Mouse (Mus musculus) thymus, adult 2 months (tissue): ENCODE data around the gene Carns1. TPM values are rescaled to one million over a fixed set of nuclear protein-coding genes. Genes with fewer than 3 reads are reported as not detected.

ENCODE experiments used
- DNase-seq: peaks from one replicate; pipeline ENCODE4 v3.0.0; 2021
- H3K27ac ChIP-seq: fragments of 200-500 bp; 2 replicates; pipeline ENCODE4 v1.5.1; 2012; ENCODE audit warnings: low read length, control low read depth; ENCODE audit not compliant: control insufficient read depth, insufficient read depth
- H3K27me3 ChIP-seq: fragments of 200-500 bp; 2 replicates; pipeline ENCODE4 v1.6.1; 2012; ENCODE audit warnings: mild to moderate bottlenecking, low read length, moderate library complexity, mixed read lengths; ENCODE audit not compliant: control insufficient read depth, insufficient read depth
- H3K36me3 ChIP-seq: fragments of 200-500 bp; 2 replicates; pipeline ENCODE4 v1.6.1; 2012; ENCODE audit warnings: mild to moderate bottlenecking, low read length, moderate library complexity; ENCODE audit not compliant: control insufficient read depth, insufficient read depth
- H3K4me1 ChIP-seq: fragments of 200-500 bp; replicated peaks from 2 replicates; pipeline ENCODE4 v1.6.1; 2012; ENCODE audit warnings: low read length; ENCODE audit not compliant: control insufficient read depth, insufficient read depth
- H3K4me3 ChIP-seq: fragments of 200-500 bp; 2 replicates; pipeline ENCODE4 v1.5.1; 2012; ENCODE audit warnings: mild to moderate bottlenecking, low read length, control low read depth, moderate library complexity; ENCODE audit not compliant: control insufficient read depth, insufficient read depth
- CTCF ChIP-seq: fragments of 200-500 bp; IDR thresholded peaks from 2 replicates; pipeline ENCODE4 v1.5.1; 2012; ENCODE audit warnings: mild to moderate bottlenecking, control low read depth, low read length, moderate library complexity, borderline replicate concordance; ENCODE audit not compliant: control insufficient read depth, poor library complexity, insufficient read depth; ENCODE audit errors: extremely low read depth
- POLR2A ChIP-seq: fragments of 200-500 bp; IDR thresholded peaks from 2 replicates; pipeline ENCODE4 v1.6.1; 2012; ENCODE audit warnings: mild to moderate bottlenecking, low read length, control low read depth, moderate library complexity; ENCODE audit not compliant: control insufficient read depth, poor library complexity, insufficient read depth; ENCODE audit errors: extremely low read depth
- WGBS: fragments of 180-500 bp; shearing (Covaris S2); methylation state at CpG from one replicate; pipeline ENCODE4 v1.1.7; 2018; 5-methylcytosine and 5-hydroxymethylcytosine counted together
- polyA plus RNA-seq: library from polyadenylated mRNA; depleted of rRNA; stranded (reverse); fragments of >200 nt; gene quantifications from 2 replicates; pipeline ENCODE4 v1.2.3, GENCODE M21; 2012; rRNA removed

The Carns1 gene
- polyA plus RNA-seq, 1 experiment: 95.5 TPM

GRCm38 (mm10) chr19:4115144-4115543 lies 60.1 kb downstream of the Carns1 start:
- H3K4me1 ChIP-seq: peaks cover 48% of the 10 kb centered on the region
- TF ChIP-seq POLR2A (no peak), CTCF (no peak)
- H3K27ac ChIP-seq: no peak overlapping the region
- H3K27me3 ChIP-seq: no peaks in the 10 kb centered on the region
- no peak overlapping the region for H3K4me3 ChIP-seq
- H3K36me3 ChIP-seq: peaks cover 32% of the 10 kb centered on the region
- DNase-seq: no peak
- 97% methylated on average over 10 of the region's 10 CpGs for WGBS

- peaks cover 32% of the 10 kb centered on the region for H3K36me3 ChIP-seq
- 89% methylated on average over 10 of the region's 10 CpGs for WGBS
- H3K4me1 ChIP-seq: peaks cover 46% of the 10 kb centered on the region
Observed at GRCm38 (mm10) chr19:4114551-4114950, 60.7 kb downstream of the Carns1 start.

More at GRCm38 (mm10) chr19:4114551-4114950, 60.7 kb downstream of the Carns1 start:
- Histone ChIP-seq H3K4me3 (no peak overlapping the region), H3K27me3 (no peaks in the 10 kb centered on the region), H3K27ac (peak overlapping the region; percentile 71; the same call in 1 of the 2 replicates)
- DNase-seq: no peak
- TF ChIP-seq CTCF (no peak), POLR2A (no peak)

Other genes with a start within 250 kb of the Carns1 start
- 10.2 and 11.7 TPM in 2 replicates for gene Aldh3b1, start 245.7 kb downstream of the Carns1 start, polyA plus RNA-seq
- gene Unc93b1, start 240.3 kb downstream of the Carns1 start, polyA plus RNA-seq: 147 and 174 TPM in 2 replicates
- gene Aldh3b3, start 216.8 kb downstream of the Carns1 start, polyA plus RNA-seq: 0.33 and 0.97 TPM in 2 replicates
- gene Aldh3b2, start 203.2 kb downstream of the Carns1 start, polyA plus RNA-seq: 7.0 and 7.2 TPM in 2 replicates
- 12.0 and 14.9 TPM in 2 replicates for gene Acy3, start 188.9 kb downstream of the Carns1 start, polyA plus RNA-seq
- 0.15 and 0.20 TPM in 2 replicates for gene Tbx10, start 182.7 kb downstream of the Carns1 start, polyA plus RNA-seq
- gene Nudt8, start 174.9 kb downstream of the Carns1 start, polyA plus RNA-seq: 23.6 and 24.9 TPM in 2 replicates
- gene Gm49405, start 174.9 kb downstream of the Carns1 start, polyA plus RNA-seq: 3.7 and 5.3 TPM in 2 replicates
- 14.4 and 51.8 TPM in 2 replicates for gene Doc2g, start 172.2 kb downstream of the Carns1 start, polyA plus RNA-seq
- gene Ndufv1, start 162.7 kb downstream of the Carns1 start, polyA plus RNA-seq: 152 and 170 TPM in 2 replicates
- gene Gstp1, start 137.5 kb downstream of the Carns1 start, polyA plus RNA-seq: 317 and 318 TPM in 2 replicates
- gene Gstp2, start 129.5 kb downstream of the Carns1 start, polyA plus RNA-seq: 26.9 and 48.8 TPM in 2 replicates
- 23.6 and 26.4 TPM in 2 replicates for gene Gstp3, start 115.9 kb downstream of the Carns1 start, polyA plus RNA-seq
- 0.42 TPM in 1 of 2 replicates, not detected in the other for gene Cabp2, start 93.9 kb downstream of the Carns1 start, polyA plus RNA-seq
- 274 and 296 TPM in 2 replicates for gene Cdk2ap2, start 78.3 kb downstream of the Carns1 start, polyA plus RNA-seq
- gene Pitpnm1, start 75.5 kb downstream of the Carns1 start, polyA plus RNA-seq: 333 and 357 TPM in 2 replicates
- gene Aip, start 49.6 kb downstream of the Carns1 start, polyA plus RNA-seq: 106 and 112 TPM in 2 replicates
- gene Gpr152, start 35.7 kb downstream of the Carns1 start, polyA plus RNA-seq: 0.20 and 0.24 TPM in 2 replicates
- gene Cabp4, start 31.4 kb downstream of the Carns1 start, polyA plus RNA-seq: 0.26 and 0.53 TPM in 2 replicates
- gene Coro1b, start 26.9 kb downstream of the Carns1 start, polyA plus RNA-seq: 508 and 533 TPM in 2 replicates
- gene Ptprcap, start 21.9 kb downstream of the Carns1 start, polyA plus RNA-seq: 1,512 and 1,655 TPM in 2 replicates
- gene Rps6kb2, start 12.1 kb downstream of the Carns1 start, polyA plus RNA-seq: 97.8 and 102 TPM in 2 replicates
- 622 and 718 TPM in 2 replicates for gene Tbc1d10c, start 15.8 kb upstream of the Carns1 start, polyA plus RNA-seq
- gene Ppp1ca, start 16.6 kb upstream of the Carns1 start, polyA plus RNA-seq: 897 and 1,014 TPM in 2 replicates
- 119 and 143 TPM in 2 replicates for gene Rad9a, start 26.2 kb upstream of the Carns1 start, polyA plus RNA-seq
- 32.9 and 36.1 TPM in 2 replicates for gene Clcf1, start 38.8 kb upstream of the Carns1 start, polyA plus RNA-seq
- gene AC109138.7, start 38.9 kb upstream of the Carns1 start, polyA plus RNA-seq: not detected in 2 replicates
- gene Pold4, start 56.4 kb upstream of the Carns1 start, polyA plus RNA-seq: 104 and 117 TPM in 2 replicates
- 72.7 and 94.1 TPM in 2 replicates for gene Ssh3, start 93.7 kb upstream of the Carns1 start, polyA plus RNA-seq
- gene Ankrd13d, start 107.7 kb upstream of the Carns1 start, polyA plus RNA-seq: 56.0 and 61.4 TPM in 2 replicates
- gene Grk2, start 130.7 kb upstream of the Carns1 start, polyA plus RNA-seq: 515 and 528 TPM in 2 replicates
- gene Kdm2a, start 222.8 kb upstream of the Carns1 start, polyA plus RNA-seq: 194 and 210 TPM in 2 replicates